Mouse (Mus musculus) Muller cell, postnatal 12 days (primary cell): ENCODE results near the gene Mrpl48.

Experiments used
- DNase-seq: peaks from one replicate; pipeline ENCODE4 v3.0.0-alpha.2; 2015; ENCODE audit errors: inconsistent ontology term

Gene Mrpl48

DNA sequence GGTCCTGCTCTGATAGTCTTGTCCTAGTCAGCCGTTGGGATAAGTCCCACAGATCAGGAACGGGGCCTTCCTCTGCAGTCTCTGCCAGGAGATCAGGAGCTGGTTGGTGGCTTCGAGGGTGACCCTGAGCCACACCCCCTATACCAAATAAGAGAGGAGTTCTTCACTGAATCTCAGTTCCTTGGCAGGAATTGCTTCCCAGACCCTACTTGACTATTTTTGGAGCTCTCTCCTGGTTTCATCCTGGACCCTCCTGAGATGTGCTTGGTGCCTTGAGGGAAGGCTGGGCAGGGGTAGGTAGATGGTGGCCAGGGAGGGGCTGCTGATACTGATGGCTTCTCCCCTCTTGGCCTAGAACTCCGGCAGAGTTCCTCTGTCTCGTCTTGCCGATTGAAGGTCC is 111.7 kb downstream of the Mrpl48 start:
- DNase-seq = no peak
